Mouse (Mus musculus): ENCODE results near the gene Map3k20.

Map3k20 gene

GRCm38 (mm10) chr2:72285256-72285887, at the start of gene Map3k20:
TSS of gene Map3k20 (plus strand) at chr2:72285637.
- peak; percentile 52 for DNase-seq (ENCODE audit: low read depth, low spot score)

- no peak for DNase-seq (ENCODE audit: low read depth, low spot score)
Observed at GRCm38 (mm10) chr2:72238421-72238820, 47.0 kb upstream of the Map3k20 start.

GRCm38 (mm10) chr2:72238925-72239324, 46.5 kb upstream of the Map3k20 start:
- DNase-seq (ENCODE audit: low read depth, low spot score), result no peak

DNA sequence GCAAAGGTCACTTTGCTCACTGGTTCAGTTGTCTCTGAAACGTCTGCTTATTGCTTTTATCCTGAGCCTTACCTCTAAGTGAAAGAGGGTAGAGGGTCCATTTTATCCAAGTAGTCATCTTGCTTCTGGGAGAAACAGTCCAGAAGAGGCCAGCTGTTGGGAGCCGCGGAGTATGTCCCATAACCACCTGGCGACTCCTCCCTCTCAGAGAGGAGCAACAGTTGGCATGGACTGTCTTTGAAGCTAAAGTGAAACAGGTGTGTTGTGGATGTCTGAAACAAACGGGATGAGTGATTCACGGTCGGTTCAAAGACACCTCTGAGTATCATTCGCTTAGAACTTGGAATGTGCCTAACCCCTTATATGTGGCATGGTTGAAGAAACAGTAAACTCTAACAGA, 46.0 kb upstream of the Map3k20 start:
- no peak for DNase-seq (ENCODE audit: low read depth, low spot score)

DNA sequence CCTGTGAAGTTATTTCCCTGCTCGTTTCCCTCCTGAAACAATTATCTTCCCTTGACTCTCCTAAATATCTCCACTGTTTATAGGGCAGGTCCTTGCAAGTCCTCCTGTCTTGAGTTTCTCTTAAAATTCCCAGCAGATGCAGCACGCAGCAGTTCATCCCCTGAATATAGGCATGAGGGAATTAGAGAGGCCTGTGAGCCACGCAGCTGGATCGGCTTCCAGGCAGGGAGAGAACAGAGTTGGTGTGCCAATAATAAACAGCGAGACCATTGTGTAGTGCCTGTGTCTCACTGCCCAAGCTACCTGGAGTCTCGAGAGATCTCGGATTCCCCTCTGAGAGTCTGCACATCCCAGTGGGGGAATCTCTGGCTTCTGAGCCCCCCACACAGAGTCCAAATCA, 45.4 kb upstream of the Map3k20 start:
- DNase-seq (ENCODE audit: low read depth, low spot score), result no peak

DNA sequence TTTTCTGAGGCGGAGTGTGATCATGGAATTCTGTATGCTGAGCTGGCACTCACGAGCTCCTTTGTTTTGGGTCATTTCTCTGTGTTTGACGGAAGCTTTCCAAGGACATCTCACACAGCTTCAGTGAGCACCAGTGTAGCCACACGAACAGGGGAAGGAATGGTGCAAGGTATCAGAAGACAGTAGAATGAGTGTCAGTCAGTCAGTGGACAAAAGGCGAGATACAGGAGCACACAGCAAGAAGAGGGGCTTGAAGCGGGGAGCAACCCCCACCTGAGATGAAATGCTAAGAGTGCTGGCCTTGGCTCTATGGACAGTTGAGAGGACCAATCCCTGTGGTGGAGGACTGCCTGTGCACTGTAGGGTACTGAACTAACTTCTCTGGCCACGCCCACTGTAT, 44.7 kb upstream of the Map3k20 start:
- no peak for DNase-seq (ENCODE audit: low read depth, low spot score)

- no peak for DNase-seq (ENCODE audit: low read depth, low spot score)
Observed at GRCm38 (mm10) chr2:72241714-72242472, 43.5 kb upstream of the Map3k20 start.

- no peak for DNase-seq (ENCODE audit: low read depth, low spot score)
Observed at GRCm38 (mm10) chr2:72242910-72243675, 42.3 kb upstream of the Map3k20 start.

DNA sequence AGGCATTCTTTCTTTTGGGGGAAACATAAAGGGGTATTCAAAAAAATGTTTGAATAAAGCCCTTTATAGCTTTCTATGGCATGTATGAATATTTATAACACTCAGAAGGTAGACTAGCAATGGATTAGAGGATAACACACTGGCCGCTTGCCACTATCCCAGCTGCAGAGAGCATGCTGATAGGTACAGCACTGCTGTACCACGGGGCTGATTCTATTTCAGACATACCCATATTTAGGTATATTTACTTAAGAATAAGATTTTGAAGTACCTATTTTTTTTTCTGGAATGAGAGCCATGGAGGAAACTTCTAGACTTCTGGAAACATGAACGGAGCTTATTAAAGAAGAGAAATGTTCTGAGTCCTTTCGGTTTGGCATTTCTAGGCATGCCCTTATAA, 39.8 kb upstream of the Map3k20 start:
- DNase-seq (ENCODE audit: low read depth, low spot score), result no peak

DNA sequence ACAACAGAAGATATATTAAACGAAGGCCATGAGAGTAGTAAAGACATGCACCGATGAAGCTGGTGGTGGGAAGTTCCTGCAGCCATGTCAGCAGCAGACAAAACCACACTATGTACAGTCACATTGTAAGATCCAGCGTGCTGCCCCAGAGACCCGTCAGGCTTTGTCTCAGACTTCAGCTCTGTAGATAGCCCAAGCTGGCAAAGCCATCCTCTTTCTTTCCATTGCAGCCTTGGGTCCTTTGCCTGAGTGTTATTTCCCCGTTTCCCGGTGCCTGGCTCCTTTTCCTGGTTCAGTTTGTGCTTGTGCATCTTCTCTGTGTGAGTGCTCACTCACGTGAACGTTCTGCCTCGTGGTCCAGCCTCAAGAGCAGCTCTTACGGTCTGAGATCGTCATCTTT, 39.1 kb upstream of the Map3k20 start:
- DNase-seq (ENCODE audit: low read depth, low spot score), result no peak

GRCm38 (mm10) chr2:72247819-72248218, 37.6 kb upstream of the Map3k20 start:
- DNase-seq (ENCODE audit: low read depth, low spot score), result no peak

- no peak for DNase-seq (ENCODE audit: low read depth, low spot score)
Observed at GRCm38 (mm10) chr2:72252510-72253505, 32.6 kb upstream of the Map3k20 start.

DNA sequence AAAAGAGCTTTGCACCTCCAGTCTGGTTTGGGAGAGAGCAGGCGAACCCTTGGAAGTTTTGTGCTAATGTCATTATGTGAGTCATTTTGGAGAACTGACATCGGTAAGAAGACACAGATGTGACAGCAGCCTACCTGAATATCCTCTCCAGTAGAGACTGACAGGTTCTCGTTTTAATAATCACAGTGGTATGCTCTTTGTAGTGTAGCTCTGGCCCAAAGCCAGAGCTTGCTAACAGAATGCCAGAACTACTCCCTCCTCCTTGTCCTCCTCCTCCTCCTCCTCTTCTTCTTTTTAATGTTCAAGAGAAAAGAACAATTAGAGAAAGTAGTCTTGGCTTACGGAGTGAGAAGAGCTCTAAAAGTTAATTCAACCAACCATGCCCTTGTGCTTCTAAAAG, 31.6 kb upstream of the Map3k20 start:
- no peak for DNase-seq (ENCODE audit: low read depth, low spot score)

GRCm38 (mm10) chr2:72254813-72255582, 30.4 kb upstream of the Map3k20 start:
- no peak for DNase-seq (ENCODE audit: low read depth, low spot score)

- DNase-seq (ENCODE audit: low read depth, low spot score), result no peak
Observed at GRCm38 (mm10) chr2:72260704-72261103, 24.7 kb upstream of the Map3k20 start.

DNA sequence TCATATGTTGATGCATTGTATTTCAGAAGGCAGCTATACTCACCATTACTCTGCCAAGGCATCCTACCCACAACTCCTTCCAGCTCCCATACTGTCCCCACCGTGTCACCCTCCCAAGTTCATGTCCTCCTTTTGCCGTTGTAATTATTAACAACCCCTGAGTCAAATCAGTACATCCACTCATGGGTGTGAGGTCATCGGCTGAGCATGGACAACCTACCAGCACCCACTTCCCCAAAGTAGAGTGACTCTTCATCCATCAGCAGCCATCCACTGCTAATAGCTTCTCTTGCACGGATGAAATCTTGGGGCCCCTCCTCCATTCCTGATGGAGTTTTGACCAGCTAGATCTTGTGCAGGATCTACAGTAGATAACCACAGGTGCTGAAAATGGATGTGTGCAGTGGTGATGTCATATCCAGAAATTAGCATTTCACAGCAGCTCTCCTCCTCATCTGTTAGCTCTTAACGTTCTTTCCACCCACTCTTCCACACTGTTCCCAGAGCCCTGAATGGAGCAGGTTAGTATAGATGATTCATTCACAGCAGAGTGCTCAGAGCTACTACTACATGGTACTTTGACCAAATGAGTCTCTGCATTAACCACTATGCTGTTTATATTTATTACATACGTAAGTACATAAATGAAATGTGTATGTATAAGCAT, 22.5 kb upstream of the Map3k20 start:
- DNase-seq (ENCODE audit: low read depth, low spot score), result no peak

DNA sequence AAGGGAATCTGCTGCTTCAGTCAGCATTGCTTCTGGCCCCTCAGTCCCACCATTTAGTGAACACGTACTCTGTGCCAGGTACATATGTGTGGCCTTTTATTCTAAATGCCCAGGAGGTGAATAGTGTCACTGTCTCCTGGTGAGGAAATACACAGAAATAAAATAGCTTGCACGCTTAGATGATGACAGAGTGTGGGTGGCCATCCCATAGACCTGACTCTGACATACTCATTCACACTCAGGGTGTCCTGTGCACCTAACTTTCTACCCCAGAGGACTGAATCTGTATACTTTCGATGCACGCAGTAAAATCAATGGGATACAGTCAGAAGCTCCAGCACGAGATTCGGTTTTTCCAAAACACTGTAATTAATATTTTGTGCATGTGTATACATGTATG, 18.0 kb upstream of the Map3k20 start:
- no peak for DNase-seq (ENCODE audit: low read depth, low spot score)

DNA sequence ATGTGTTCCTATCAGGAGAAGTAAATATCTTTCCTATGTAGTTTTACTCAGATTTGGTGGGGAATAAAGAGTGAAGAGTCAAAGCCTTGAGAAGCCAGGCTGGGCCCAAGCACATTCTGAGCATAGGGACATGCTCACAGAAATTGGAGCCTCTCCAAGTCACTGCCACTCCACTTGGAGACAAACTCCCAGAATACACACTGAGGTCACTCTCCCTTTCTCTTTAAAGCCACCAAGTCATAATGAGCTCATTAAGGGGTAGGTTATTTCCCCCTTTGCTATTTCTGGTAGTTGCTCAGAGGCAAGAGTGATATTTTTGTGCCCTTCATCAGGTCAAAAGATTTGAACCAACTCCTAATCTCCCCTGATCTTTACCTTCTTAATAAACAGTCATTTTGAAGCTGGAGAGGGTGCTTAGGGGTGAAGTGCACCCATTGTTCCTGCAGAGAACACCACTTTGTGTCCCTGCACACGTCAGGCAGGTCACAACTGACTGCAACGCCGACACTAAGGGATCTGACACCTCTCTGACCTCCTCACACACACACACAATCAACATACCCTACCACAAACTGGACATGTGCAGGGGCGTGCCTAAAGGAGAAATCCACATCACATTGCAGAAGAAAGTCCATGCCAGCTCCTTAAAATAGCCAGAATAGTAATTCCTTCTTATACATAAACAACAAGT, 15.6 kb upstream of the Map3k20 start:
- DNase-seq (ENCODE audit: low read depth, low spot score), result no peak

DNA sequence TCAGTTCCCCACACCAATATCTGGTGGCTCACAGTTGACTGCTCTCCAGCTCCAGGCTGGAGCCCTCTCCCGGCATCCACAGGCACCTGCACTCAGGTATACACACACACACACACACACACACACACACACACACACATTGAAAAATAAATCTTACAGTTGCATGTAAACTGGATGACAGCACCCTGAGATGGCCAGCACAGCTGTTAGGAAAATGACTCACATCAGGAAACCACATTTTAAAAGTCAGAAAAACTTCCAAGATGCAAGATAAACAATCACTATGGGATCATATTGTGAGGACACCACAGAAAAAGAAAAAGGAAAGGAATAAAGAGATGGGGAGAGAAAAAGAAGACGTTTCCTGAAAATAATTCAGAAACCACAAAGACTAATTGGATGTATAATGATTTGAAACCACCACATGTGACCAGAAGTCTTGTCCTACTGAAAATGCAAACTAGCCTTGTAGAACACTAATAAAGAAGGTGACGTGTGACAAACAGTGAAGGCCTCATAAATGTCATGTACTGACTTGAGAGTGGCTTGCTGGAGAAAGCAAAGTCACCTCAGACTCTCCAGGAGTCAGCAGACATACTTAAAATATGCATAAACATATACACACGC, 7.1 kb upstream of the Map3k20 start:
- no peak for DNase-seq (ENCODE audit: low read depth, low spot score)
